Mouse (Mus musculus) cerebellum, adult 2 months (tissue): ENCODE measurements around the gene Plcb4. TPM values are rescaled to one million over a fixed set of nuclear protein-coding genes. Genes with fewer than 3 reads are reported as not detected.

Source experiments
- DNase-seq, 2 experiments: peaks; one replicate each; pipeline ENCODE4 v3.0.0; 2021
- H3K27ac ChIP-seq: fragments of 200-500 bp; 2 replicates; pipeline ENCODE4 v1.5.1; 2012; ENCODE audit warnings: low read length, control low read depth, inconsistent platforms; ENCODE audit not compliant: insufficient read depth
- H3K27me3 ChIP-seq: fragments of 200-500 bp; 2 replicates; pipeline ENCODE4 v1.6.1; 2012; ENCODE audit warnings: inconsistent platforms, mild to moderate bottlenecking, low read length, moderate library complexity; ENCODE audit not compliant: control insufficient read depth, insufficient read depth
- H3K4me1 ChIP-seq: fragments of 200-500 bp; 2 replicates; pipeline ENCODE4 v1.6.1; 2011; ENCODE audit warnings: low read length; ENCODE audit not compliant: control insufficient read depth, insufficient read depth
- H3K4me3 ChIP-seq: fragments of 200-500 bp; replicated peaks from 2 replicates; pipeline ENCODE3; 2011; ENCODE audit warnings: mild to moderate bottlenecking, low read depth, low read length, control low read depth; ENCODE audit not compliant: insufficient read depth
- CTCF ChIP-seq: fragments of 200-500 bp; IDR thresholded peaks from 2 replicates; pipeline ENCODE4 v1.5.1; 2011; ENCODE audit warnings: low read depth, mild to moderate bottlenecking, control low read depth, low read length, moderate library complexity, borderline replicate concordance; ENCODE audit not compliant: insufficient read depth
- POLR2A ChIP-seq: fragments of 200-500 bp; IDR thresholded peaks from 2 replicates; pipeline ENCODE4 v1.6.1; 2011; ENCODE audit warnings: low read length, control low read depth, borderline replicate concordance; ENCODE audit not compliant: insufficient read depth
- WGBS: fragments of 180-500 bp; shearing (Covaris S2); methylation state at CpG from one replicate; pipeline ENCODE4 v1.1.7; 2018; 5-methylcytosine and 5-hydroxymethylcytosine counted together
- polyA plus RNA-seq: library from polyadenylated mRNA; depleted of rRNA; stranded (reverse); fragments of >200 nt; gene quantifications from 2 replicates; pipeline ENCODE4 v1.2.3, GENCODE M21; 2012

The Plcb4 gene
- polyA plus RNA-seq, 1 experiment: 166 TPM

- DNase-seq: peak in 1 of 2 experiments; percentile 64
- no peaks in the 10 kb centered on the region for H3K27me3 ChIP-seq
- 34% methylated on average over 10 of the region's 10 CpGs for WGBS
These were observed 114.6 kb downstream of the Plcb4 start for GRCm38 (mm10) chr2:135773194-135773972.

DNA sequence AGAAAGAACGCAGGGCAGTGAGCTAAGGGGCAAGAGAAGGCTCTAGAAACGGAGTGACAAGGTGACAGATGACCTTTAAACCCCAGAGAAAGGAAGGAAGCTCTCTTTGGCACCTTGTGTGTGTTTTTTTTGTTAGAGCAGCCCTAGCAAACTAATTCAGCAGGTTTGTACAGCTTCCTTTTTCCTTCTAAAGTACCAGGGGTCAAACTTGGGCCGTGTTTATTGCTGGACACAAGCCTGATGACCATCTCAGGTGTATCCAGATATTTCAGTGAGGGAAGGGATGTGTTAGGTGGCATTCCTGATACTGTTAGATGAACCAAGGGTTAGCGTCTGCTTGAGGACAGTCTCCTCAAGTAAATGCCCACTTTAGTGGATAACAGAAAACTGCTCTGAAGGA, 116.2 kb downstream of the Plcb4 start:
- Histone ChIP-seq H3K4me3 (no peak overlapping the region), H3K4me1 (peaks cover 12% of the 10 kb centered on the region), H3K27ac (no peak overlapping the region), H3K27me3 (no peaks in the 10 kb centered on the region)
- 91% methylated on average over 4 of the region's 4 CpGs for WGBS
- no peak for TF ChIP-seq POLR2A
- no peak for TF ChIP-seq CTCF
- no peak for DNase-seq

More at GRCm38 (mm10) chr2:135773194-135773972, 114.6 kb downstream of the Plcb4 start:
- Histone ChIP-seq H3K27ac (peak overlapping the region; percentile 63), H3K4me1 (peaks cover 12% of the 10 kb centered on the region), H3K4me3 (no peak overlapping the region)
- TF ChIP-seq POLR2A (no peak), CTCF (no peak)

DNA sequence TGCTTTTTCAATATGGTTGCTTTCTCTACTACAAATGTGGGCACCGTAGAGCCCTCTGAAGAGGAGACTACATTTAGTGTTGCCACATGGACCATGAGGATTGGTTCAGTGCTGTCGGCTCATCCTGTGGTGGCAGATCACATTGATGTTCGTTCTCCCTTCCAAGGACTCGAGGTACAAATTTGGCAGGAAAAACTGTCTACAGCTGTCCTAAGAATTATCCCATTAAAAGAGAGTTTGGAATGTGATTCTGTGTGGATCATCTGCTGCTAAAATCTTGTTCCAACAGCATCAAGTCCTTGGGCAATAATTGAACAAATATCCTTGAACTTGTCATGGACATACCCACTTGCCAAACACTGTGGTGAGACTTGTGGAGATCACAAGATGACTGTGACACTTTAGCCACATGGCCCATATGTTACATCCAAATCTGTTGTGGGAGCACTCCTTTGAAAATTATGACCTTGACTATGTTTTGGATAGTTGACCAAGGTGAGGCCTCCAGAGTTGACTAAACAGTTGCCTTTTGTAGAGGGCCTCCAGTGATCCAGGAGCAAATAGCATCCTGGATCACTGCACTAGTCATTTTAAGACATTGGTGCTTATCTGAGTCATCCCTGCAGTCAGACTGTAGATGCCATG, 117.4 kb downstream of the Plcb4 start:
- Histone ChIP-seq H3K27me3 (no peaks in the 10 kb centered on the region), H3K4me1 (peaks cover 12% of the 10 kb centered on the region), H3K27ac (no peak overlapping the region), H3K4me3 (no peak overlapping the region)
- TF ChIP-seq CTCF (no peak), POLR2A (no peak)
- DNase-seq: no peak
- 16% methylated on average over 4 of the region's 4 CpGs for WGBS

DNA sequence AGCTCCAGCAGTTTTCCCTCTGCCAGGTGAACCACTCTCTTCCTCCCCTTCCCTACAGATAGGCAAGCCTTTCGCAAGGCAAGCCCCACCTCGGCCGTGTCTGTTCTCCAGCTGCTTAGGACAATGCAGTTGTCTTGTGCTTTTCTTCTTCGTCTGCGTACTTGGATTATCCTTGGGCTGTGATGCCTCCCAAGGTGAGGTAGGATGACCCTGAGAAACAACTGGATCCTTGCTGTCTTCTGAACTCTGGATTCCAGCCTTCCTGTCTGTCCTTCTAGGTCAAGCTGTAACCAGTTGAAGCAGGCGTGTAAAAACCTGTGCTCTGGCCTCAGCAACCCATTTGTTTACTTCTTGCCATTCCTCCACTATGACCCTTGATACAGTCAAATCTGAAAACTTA, 122.6 kb downstream of the Plcb4 start:
- WGBS: 82% methylated on average over 6 of the region's 6 CpGs
- H3K4me3 ChIP-seq: no peak overlapping the region
- no peak overlapping the region for H3K27ac ChIP-seq
- no peak for DNase-seq
- no peak for TF ChIP-seq CTCF
- TF ChIP-seq POLR2A: no peak
- H3K4me1 ChIP-seq: no peaks in the 10 kb centered on the region; the same call in 1 of the 2 replicates
- H3K27me3 ChIP-seq: no peaks in the 10 kb centered on the region

DNA sequence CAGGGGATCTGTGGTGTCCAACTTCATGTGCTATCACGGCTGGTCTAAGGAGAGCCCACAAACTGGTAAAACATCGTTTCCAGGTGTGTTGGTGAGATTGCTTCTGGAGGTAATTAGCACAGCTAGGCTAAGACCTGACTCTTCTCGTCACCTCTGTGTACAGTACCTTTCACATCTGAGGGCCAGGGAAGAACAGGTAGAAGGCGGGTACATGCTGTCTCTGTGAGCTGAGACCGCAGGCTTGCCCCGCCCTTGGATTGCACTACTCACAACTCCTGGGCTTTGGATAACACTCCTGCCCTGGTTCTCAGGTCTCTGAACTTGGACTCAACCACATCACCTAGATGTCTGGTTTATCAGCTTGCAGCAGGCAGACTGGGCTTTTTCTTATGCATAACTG, 128.6 kb downstream of the Plcb4 start:
- no peak overlapping the region for H3K27ac ChIP-seq
- no peak overlapping the region for H3K4me3 ChIP-seq
- no peaks in the 10 kb centered on the region; the same call in 1 of the 2 replicates for H3K4me1 ChIP-seq
- TF ChIP-seq CTCF (no peak), POLR2A (no peak)
- H3K27me3 ChIP-seq: no peaks in the 10 kb centered on the region
- 97% methylated on average over 6 of the region's 6 CpGs for WGBS
- DNase-seq: no peak

- Histone ChIP-seq H3K27ac (no peak overlapping the region), H3K4me1 (peaks cover 6% of the 10 kb centered on the region; the same call in 1 of the 2 replicates), H3K27me3 (no peaks in the 10 kb centered on the region), H3K4me3 (no peak overlapping the region)
- TF ChIP-seq POLR2A: no peak
- no peak for TF ChIP-seq CTCF
- WGBS: 91% methylated on average over 4 of the region's 4 CpGs
- no peak for DNase-seq
These were observed 134.1 kb downstream of the Plcb4 start for GRCm38 (mm10) chr2:135792907-135793306.

DNA sequence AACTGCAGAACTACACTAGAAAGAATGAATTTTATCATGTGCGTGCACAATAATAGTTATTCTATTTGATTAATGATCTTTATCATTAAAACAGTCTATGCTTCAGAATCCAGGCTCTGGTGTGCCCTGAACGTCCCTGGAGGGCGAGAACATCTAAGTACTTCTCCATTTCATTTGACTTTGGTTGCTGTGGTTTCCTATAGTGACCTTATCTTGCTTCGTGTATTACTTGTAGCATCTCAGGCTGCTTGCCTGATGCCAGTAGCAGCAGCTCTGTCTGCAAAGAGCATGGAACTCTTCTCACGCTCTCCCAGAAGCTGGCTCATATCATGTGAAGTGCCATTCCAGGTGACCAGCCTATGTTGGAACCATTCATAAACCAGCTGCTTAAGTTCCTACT, 137.9 kb downstream of the Plcb4 start:
- Histone ChIP-seq H3K4me3 (no peak overlapping the region), H3K4me1 (peaks cover 23% of the 10 kb centered on the region), H3K27me3 (no peaks in the 10 kb centered on the region), H3K27ac (peak overlapping the region; percentile 46; the same call in 1 of the 2 replicates)
- DNase-seq: no peak
- no peak for TF ChIP-seq POLR2A
- TF ChIP-seq CTCF: no peak
- WGBS: 89% methylated on average over 5 of the region's 5 CpGs

DNA sequence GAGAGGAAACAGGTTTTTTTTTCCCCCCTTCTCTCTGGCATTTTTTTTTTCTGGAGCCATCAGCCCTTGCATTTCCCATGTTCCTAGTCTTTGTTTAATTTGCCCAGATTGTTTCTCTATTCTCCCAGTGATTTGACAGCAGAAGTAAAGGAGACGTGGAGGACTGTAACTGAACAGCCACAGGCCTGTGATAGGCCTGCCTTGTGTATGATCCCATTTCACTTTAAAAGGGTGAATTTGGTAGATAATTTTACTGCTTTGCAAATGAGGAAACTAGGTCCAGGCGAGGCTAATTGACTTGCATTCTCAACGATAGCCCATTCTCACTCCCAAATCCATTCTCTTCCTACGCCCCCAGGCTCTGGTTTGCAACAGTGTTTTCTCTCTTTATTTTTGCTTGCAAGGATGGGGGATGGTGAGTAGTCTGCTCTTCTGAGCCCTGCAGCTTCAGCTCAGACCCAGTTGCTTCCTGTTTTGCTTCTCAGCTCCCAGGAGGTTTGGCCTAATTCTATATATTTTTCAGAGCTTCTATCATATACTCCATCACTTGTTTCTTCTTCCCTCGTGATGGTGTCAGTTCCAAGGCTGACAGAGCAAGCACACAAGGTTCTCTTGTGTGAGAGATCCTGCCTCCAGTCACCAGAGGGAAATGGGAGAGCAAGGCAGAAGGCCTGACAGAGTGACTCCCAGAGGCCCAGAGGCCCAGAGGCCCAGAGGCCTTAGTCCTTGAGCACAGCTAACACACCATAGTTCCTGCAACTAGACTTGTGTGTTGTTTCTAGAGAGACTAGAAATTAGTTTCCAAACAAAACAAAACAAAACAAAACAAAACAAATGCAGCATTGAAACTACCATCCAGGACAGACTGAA, 139.1 kb downstream of the Plcb4 start:
- DNase-seq: no peak

More for the DNA sequence above, 139.1 kb downstream of the Plcb4 start:
- peaks cover 32% of the 10 kb centered on the region for H3K4me1 ChIP-seq
- peak overlapping the region; percentile 24 for H3K27ac ChIP-seq
- no peak overlapping the region for H3K4me3 ChIP-seq
- WGBS: 52% methylated on average over 5 of the region's 5 CpGs
- TF ChIP-seq CTCF (no peak), POLR2A (no peak)
- no peaks in the 10 kb centered on the region for H3K27me3 ChIP-seq
